ENCODE assay signal across 31 mouse cellular contexts in genomic region chr7:29602356-29602755, GRCm38 (mm10).
"Had no signal": no experiment of that assay in that cellular context is flagged by ENCODE, and none has a peak within 500 bp of the region (broad histone marks: within the 10 kb centered on the region; RNA-seq: fewer than 3 reads in every experiment).

No protein-coding gene starts in this region.

- H3K4me3 ChIP-seq: limb, embryonic 10.5 days; limb, embryonic 12.5 days; limb, embryonic 13.5 days; limb, embryonic 15.5 days; liver, embryonic 12.5 days; liver, embryonic 13.5 days; liver, embryonic 15.5 days; lung, embryonic 15.5 days; megakaryocyte, embryonic 14.5 days; midbrain, embryonic 10.5 days; midbrain, embryonic 12.5 days; midbrain, embryonic 13.5 days; midbrain, embryonic 15.5 days; myocyte; neural tube, embryonic 12.5 days had no signal

- DNase-seq: left cerebral cortex, postnatal 4 days; liver; liver, embryonic 13.5 days; liver, postnatal 0 days; lung, adult 18-20 months; lung, adult 2 months; lung, embryonic 14.5 days; lung, postnatal 10 days; lung, postnatal 14 days; lung, postnatal 36 days; lung, postnatal 4 days; midbrain, embryonic 14.5 days had no signal

- H3K4me1 ChIP-seq: limb, embryonic 10.5 days; limb, embryonic 12.5 days; limb, embryonic 13.5 days; limb, embryonic 15.5 days; liver, embryonic 12.5 days; liver, embryonic 13.5 days; liver, embryonic 15.5 days; lung, embryonic 15.5 days; megakaryocyte, embryonic 14.5 days; midbrain, embryonic 10.5 days; midbrain, embryonic 12.5 days; midbrain, embryonic 13.5 days; midbrain, embryonic 15.5 days; neural tube, embryonic 12.5 days had no signal

- H3K27me3 ChIP-seq: limb, embryonic 12.5 days; limb, embryonic 13.5 days; limb, embryonic 15.5 days; liver, embryonic 12.5 days; liver, embryonic 13.5 days; liver, embryonic 15.5 days; lung, embryonic 15.5 days; megakaryocyte, embryonic 14.5 days; midbrain, embryonic 12.5 days; midbrain, embryonic 13.5 days; midbrain, embryonic 15.5 days; neural tube, embryonic 12.5 days had no signal

- H3K9me3 ChIP-seq: limb, embryonic 10.5 days; limb, embryonic 13.5 days; limb, embryonic 15.5 days; liver, embryonic 12.5 days; liver, embryonic 13.5 days; liver, embryonic 15.5 days; lung, embryonic 15.5 days; midbrain, embryonic 10.5 days; midbrain, embryonic 12.5 days; midbrain, embryonic 13.5 days; midbrain, embryonic 15.5 days; neural tube, embryonic 12.5 days had no signal

- H3K27ac ChIP-seq: limb, embryonic 10.5 days; limb, embryonic 12.5 days; limb, embryonic 13.5 days; limb, embryonic 15.5 days; liver, embryonic 12.5 days; liver, embryonic 13.5 days; liver, embryonic 14.5 days; liver, embryonic 15.5 days; lung, embryonic 15.5 days; macrophage; midbrain, embryonic 10.5 days; midbrain, embryonic 12.5 days; midbrain, embryonic 13.5 days; midbrain, embryonic 15.5 days; neural tube, embryonic 12.5 days had no signal

- H3K9ac ChIP-seq: limb, embryonic 12.5 days; limb, embryonic 13.5 days; limb, embryonic 15.5 days; liver, embryonic 12.5 days; liver, embryonic 13.5 days; liver, embryonic 14.5 days; liver, embryonic 15.5 days; liver, postnatal 0 days; lung, embryonic 14.5 days; lung, embryonic 15.5 days; midbrain, embryonic 12.5 days; midbrain, embryonic 13.5 days; midbrain, embryonic 15.5 days; neural tube, embryonic 12.5 days had no signal

- H3K4me2 ChIP-seq: limb, embryonic 12.5 days; limb, embryonic 13.5 days; limb, embryonic 15.5 days; liver, embryonic 12.5 days; liver, embryonic 13.5 days; liver, embryonic 15.5 days; lung, embryonic 14.5 days; lung, embryonic 15.5 days; midbrain, embryonic 11.5 days; midbrain, embryonic 12.5 days; midbrain, embryonic 13.5 days; midbrain, embryonic 15.5 days; neural tube, embryonic 12.5 days had no signal

- H3K36me3 ChIP-seq: limb, embryonic 10.5 days; limb, embryonic 12.5 days; limb, embryonic 13.5 days; limb, embryonic 15.5 days; liver, embryonic 12.5 days; liver, embryonic 13.5 days; liver, embryonic 15.5 days; lung, embryonic 15.5 days; midbrain, embryonic 10.5 days; midbrain, embryonic 12.5 days; midbrain, embryonic 13.5 days; midbrain, embryonic 15.5 days; neural tube, embryonic 12.5 days had no signal

- ATAC-seq: liver, embryonic 12.5 days; liver, postnatal 0 days; lung, postnatal 0 days; midbrain, embryonic 13.5 days; midbrain, embryonic 15.5 days; midbrain, embryonic 16.5 days had no signal
